Mouse (Mus musculus) left cerebral cortex, adult 2 months (tissue): ENCODE measurements around the gene Tmem144. TPM values are rescaled to one million over a fixed set of nuclear protein-coding genes. Genes with fewer than 3 reads are reported as not detected.
A peak's percentile ranks its signal among the peaks of the same experiment; 100 is the strongest.

Experiments
- DNase-seq, 2 experiments: peaks; one replicate each; pipeline ENCODE4 v3.0.0; 2021 to 2022; ENCODE audit warnings: low spot score in 2 of 2, mixed read lengths in 1 of 2; ENCODE audit errors: extremely low spot score in 1 of 2
- H3K27ac ChIP-seq: fragments of 200-600 bp; 2 replicates; pipeline ENCODE4 v1.8.1; 2022
- H3K4me3 ChIP-seq: fragments of 200-600 bp; 2 replicates; pipeline ENCODE4 v1.8.1; 2022
- CTCF ChIP-seq: fragments of 200-600 bp; IDR thresholded peaks from 2 replicates; pipeline ENCODE4 v1.8.1; 2022; ENCODE audit warnings: antibody characterized with exemption, mild to moderate bottlenecking, moderate library complexity
- intact Hi-C: fragments of 180-260 bp; cut with DNase I; formaldehyde crosslinking; loops from one replicate; pipeline ENCODE4 v1.15.1; 2025
- long read RNA-seq, 2 experiments: library from polyadenylated mRNA; stranded (forward); transcript quantifications; one replicate each; pipeline ENCODE4 v2.0.0; 2021; ENCODE audit warnings: borderline mapping rate in 2 of 2
- total RNA-seq, 2 experiments: library from RNA; stranded (reverse); gene quantifications; 2 replicates each; pipeline ENCODE4 v1.2.3; 2021

Tmem144 gene
- total RNA-seq, result 10 to 100 TPM; 10.5 to 12.0 TPM
- long read RNA-seq, experiment 1, partial matches to known transcripts, result 6 of 19 reads
- long read RNA-seq, experiment 1, other reads (novel, unspliced or antisense), result 11 of 19 reads
- long read RNA-seq, experiment 2, partial matches to known transcripts, result 0 of 22 reads
- long read RNA-seq, experiment 2, other reads (novel, unspliced or antisense), result 19 of 22 reads

DNA sequence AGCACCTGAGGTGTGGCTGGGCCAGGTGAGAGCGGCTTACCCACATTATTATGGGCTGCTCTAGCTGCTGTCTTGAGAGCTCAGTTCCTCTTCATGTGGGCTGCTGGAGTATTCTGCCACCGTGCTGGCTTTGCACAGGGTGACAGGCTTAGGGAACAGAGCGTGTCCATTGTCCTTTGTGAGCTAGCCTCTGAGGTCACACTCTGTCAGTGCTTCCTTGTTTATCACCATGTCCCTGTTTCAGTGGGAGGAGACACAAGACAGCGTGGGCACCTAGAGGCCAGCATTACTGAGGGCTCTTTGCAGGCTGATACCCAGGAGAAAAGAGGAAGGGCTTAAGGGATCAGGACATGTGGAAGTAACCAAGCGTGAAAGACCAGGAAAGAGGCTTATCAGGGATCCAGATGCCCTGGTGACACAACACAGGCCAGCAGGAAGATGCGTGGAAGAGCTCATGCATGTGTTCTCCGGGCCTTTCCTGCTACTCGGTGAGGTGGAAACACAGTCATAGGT lies at the start of gene Tmem144:
TSS of gene Tmem144 (minus strand) at position 120 of the 513 bp plus-strand sequence.
- no peak within 1 kb of the TSS for H3K4me3 ChIP-seq
- TF ChIP-seq CTCF, result no peak
- DNase-seq, result no peak
- peak within 1 kb of the TSS; percentile 61; the same call in 1 of the 2 replicates for H3K27ac ChIP-seq
- intact Hi-C loops, result loop anchor here (10.0 kb wide), 1 partner anchor 952 kb away; the partner anchor contains the start of gene Gria2

DNA sequence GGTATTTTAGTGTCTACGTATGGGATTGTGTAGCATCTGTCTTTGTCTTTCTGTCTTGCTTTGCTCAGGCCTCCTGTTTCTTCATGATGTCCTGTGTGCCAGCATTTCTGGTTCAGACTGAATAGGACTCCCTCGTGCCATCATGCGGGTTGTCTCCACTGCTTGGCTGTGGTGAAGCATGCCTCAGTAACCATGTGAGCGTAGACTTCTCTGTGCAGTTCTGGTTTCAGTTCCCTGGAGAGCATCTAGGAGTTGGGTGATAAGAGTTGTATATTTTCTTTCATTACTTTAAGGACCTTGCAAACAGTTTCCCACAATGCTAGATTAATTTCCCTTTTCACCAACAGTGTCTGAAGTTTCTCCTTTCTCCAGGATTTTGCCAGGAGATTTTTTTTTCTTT lies 49.2 kb upstream of the Tmem144 start:
- intact Hi-C loops, result no loop called here
- H3K4me3 ChIP-seq, result no peak overlapping the region
- DNase-seq, result no peak
- H3K27ac ChIP-seq, result no peak overlapping the region
- TF ChIP-seq CTCF, result no peak

DNA sequence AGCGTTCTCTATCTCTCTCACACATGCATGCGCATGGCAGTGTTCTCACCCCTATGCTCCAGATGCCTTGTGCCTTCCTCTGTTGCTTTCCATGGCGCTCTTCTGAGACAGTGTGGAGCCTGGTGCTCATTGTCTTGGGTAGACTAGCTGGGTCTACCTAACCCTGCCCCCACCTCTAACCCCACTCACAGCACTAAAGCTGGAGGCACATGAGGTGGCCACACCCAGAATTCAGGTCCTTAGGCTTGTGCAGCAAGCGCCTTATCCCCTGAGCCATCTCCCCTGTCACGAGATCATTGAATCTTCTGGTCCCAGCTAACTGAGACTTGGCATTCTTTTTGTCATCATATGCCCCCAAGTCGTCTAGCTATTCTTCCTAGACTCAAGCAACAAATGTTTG lies 48.7 kb upstream of the Tmem144 start:
- TF ChIP-seq CTCF, result no peak
- Histone ChIP-seq H3K27ac (no peak overlapping the region), H3K4me3 (no peak overlapping the region)
- no peak for DNase-seq
- intact Hi-C loops, result no loop called here

DNA sequence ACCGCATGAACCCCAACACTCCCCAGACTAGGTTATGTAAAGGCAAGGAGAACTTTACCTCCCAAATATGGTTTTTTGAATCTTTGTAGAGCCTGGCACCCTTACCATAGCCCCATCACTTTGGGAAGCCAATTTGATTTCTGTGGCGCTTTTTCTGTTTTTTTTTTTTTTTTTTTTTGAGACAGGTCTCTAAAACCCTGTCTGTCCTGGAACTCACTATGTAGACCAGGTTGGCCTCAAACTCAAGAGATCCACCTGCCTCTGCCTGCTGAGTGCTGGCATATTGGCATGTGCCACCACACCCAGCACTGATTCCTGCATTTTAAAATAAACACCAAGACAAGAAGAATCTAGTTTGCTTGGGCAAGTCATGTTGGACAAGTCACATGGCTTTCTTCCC lies 47.9 kb upstream of the Tmem144 start:
- intact Hi-C loops, result no loop called here
- Histone ChIP-seq H3K27ac (no peak overlapping the region), H3K4me3 (no peak overlapping the region)
- DNase-seq, result no peak
- no peak for TF ChIP-seq CTCF

DNA sequence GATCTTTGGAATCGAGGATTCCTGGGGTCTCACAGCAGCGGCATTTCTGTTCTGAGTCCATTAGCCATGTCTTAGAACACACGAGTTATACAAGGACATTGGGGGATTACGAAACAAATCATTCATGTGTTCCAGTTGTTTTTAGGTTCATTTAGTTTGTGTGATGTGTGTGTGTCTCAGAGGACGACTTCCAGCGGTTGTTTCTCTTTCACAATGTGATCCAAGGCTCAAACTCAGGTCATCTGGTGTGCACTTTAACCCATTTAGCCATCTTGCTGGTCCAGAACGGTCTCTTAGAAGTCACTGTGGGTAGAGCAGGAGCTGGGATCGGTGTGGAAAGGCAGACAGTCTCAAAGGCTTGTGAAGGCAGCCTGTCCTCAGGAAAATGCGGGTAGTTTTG lies 47.3 kb upstream of the Tmem144 start:
- no peak for DNase-seq
- no peak overlapping the region for H3K27ac ChIP-seq
- intact Hi-C loops, result no loop called here
- no peak overlapping the region for H3K4me3 ChIP-seq
- no peak for TF ChIP-seq CTCF

DNA sequence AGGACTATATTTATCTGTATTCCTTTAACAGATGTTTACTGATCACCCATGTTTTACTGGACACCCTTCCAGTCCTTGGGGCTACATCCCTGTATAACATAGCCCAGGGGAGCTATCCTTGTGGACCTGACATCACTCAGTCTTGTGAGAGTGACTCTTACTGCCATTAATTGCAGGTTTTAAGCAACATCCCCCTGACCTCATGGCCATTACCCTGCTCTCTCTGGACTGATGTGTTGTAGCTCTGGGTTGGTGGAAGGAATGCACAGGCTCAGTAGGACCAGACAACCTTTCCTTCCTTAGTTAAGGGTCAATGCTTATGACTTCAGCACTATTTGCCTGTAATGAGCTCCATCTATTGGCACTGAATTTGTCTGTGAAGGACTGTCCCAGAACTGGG lies 45.9 kb upstream of the Tmem144 start:
- intact Hi-C loops, result no loop called here
- TF ChIP-seq CTCF, result no peak
- H3K4me3 ChIP-seq, result no peak overlapping the region
- H3K27ac ChIP-seq, result peak overlapping the region; percentile 58
- DNase-seq, result no peak

DNA sequence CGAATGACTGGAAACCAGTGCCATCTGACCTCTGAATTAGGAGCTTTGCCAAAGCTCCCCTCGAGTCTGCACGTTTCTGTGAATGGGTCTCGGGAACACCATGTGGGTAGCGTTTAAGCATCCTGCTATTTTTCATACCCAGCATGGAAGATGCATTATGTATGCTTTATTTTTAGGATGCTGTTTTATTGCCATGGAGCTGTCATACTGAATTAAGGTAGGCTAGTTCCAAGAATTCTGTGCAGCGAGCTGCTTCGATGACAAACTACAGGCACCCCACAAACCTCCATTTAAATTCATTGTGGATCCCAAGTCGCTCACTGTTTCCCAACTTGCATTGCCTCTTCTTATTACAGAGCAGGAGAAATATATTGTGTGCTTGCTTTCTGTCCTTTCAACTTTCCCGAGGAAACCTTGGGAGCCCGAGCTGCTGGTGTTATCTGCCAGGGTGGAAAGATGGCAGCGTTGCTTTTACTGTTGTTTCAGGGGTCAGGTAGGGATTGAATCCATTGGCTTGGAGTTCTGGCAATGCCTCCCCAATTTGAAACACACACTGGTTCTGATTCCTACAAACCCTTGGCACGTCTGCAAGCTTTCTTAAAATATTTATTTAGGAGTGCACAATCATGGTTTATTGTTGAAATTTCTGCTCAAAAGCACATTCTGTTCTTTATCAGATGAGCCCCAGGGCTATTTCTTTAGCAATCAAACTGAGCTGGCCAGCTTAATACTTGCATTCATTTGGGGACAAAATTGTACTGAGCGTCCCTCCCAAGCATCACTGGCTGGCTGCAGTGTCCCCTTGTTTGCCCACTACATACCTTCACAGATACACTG lies 45.2 kb upstream of the Tmem144 start:
- TF ChIP-seq CTCF, result no peak
- no peak for DNase-seq
- intact Hi-C loops, result no loop called here
- peak overlapping the region; percentile 63 for H3K27ac ChIP-seq
- H3K4me3 ChIP-seq, result no peak overlapping the region

DNA sequence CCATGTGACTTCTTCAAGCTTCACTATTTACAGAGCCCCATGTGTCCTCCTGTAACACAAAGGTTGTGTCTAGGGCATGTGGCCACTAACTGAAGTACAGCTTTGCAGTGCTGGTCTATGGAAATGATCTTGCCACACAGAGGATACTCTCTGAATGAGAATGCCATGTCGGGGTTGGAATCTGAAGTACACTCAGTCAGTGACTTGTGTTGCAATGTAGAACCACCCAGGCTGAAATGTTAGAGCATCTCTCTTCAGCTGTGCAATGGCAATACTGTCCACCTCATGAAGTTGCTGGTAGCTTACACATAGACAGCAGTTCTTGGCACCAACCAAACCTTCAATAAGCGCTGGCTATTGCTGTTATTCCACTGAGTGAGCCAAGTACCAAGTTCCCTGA lies 35.4 kb upstream of the Tmem144 start:
- no peak for TF ChIP-seq CTCF
- DNase-seq, result no peak
- H3K4me3 ChIP-seq, result no peak overlapping the region
- intact Hi-C loops, result loop anchor here (5.0 kb wide), 1 partner anchor 644 kb away; no protein-coding TSS in a partner anchor
- H3K27ac ChIP-seq, result no peak overlapping the region

DNA sequence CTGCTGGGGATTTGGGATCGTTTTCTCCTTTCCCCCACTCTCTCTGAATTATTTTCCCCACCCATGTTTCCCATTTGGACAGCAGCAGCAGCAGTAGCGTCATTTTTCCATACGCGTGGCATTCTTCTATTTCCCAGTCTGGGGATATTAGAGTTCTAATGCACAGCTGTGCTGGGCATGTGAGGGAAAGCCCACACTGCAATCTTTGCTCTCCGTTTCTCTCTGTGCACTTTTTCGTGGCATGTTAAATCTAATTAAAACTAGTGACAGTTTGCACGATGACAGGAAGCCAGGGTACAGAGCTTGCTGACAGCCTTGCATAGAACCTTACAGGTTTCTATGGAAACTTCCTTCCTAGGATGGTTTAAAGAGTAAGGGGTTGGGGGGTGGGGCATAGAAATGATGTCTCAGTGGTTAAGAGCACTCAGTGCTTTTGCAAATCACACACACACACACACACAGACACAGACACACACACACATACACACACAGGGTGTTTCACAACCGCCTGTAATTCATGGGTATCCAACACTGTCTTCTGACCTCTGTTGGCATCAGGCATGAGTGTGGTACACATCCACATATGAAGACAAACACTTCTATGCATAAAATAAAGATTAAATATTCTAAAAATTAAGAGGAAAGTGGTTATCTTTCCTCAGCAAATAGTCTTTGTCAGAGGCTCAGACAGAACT lies 34.7 kb upstream of the Tmem144 start:
- intact Hi-C loops, result loop anchor here (5.0 kb wide), 1 partner anchor 645 kb away; no protein-coding TSS in a partner anchor
- DNase-seq, result no peak
- no peak for TF ChIP-seq CTCF
- Histone ChIP-seq H3K4me3 (no peak overlapping the region), H3K27ac (peak overlapping the region; percentile 7)

DNA sequence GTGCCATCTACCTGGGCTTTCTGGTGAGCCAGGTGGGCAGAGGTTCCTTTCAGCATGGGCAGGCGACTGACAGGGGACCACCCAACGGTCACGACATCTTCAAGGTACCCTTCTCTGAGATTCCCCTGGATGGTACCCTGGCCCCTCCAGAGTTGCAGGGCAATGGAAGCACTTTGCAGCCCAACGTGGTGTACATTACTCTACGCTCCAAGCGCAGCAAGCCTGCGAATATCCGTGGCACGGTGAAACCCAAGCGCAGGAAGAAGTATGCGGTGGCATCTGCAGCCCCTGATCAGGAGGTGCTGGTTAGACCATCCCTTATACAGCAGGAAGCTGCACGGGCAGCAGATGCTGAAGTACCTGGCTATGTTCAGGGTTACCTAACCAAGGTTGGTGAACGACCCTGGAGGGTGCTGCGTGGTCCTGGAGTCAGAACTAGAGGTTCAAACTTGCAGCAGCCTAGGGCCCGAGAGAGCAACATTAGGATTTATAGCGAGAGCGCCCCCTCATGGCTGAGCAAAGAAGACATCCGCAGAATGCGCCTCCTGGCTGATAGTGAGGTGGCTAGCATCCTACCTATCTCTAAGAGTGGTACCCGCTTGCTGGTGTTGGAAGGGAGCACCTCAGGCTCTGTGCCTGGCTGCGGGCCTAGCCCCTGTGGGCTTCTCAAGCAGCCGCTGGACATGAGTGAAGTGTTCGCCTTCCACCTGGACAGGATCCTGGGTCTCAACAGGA lies 34.0 kb upstream of the Tmem144 start:
- intact Hi-C loops, result loop anchor here (5.0 kb wide), 1 partner anchor 646 kb away; no protein-coding TSS in a partner anchor
- peak; percentile 47 for TF ChIP-seq CTCF
- DNase-seq, result no peak
- Histone ChIP-seq H3K27ac (peak overlapping the region; percentile 7), H3K4me3 (no peak overlapping the region)

DNA sequence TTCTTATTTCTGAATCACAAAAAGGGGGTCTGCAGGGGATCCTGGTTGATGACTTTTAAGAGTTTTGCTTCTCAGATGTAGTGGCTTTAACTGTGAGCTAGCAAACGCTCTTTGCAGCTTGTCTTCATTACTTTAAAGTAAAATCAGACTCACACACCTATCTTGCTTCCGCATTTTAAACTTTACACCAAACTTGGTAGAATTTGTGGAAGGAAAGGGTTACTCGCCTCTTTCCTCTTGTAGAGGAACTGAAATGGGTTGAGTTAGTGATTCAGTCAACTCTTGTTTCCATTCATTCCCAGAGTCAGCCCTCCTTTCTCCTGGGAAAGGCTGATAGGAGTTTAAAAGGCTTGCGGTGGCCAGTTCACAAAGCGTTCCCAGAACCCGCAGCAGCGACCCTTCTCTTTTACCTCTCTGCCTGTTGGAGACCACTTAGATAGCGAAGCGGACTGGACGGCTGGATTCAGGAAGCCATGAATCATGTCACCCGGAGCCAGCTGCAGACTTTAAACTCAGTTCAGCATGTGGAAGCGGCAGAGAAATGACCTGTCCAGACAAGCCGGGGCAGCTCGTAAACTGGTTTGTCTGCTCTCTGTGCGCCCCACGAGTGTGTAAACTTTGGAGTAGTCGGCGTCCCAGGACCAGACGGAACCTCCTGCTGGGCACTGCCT lies 33.2 kb upstream of the Tmem144 start:
- intact Hi-C loops, result loop anchor here (5.0 kb wide), 1 partner anchor 646 kb away; no protein-coding TSS in a partner anchor
- no peak for TF ChIP-seq CTCF
- DNase-seq, result no peak
- Histone ChIP-seq H3K4me3 (no peak overlapping the region; the same call in 1 of the 2 replicates), H3K27ac (peak overlapping the region; percentile 24; the same call in 1 of the 2 replicates)
